Mouse (Mus musculus): ENCODE measurements around the gene Gstt1. TPM values are rescaled to one million over a fixed set of nuclear protein-coding genes. Genes with fewer than 3 reads are reported as not detected.
A peak's percentile ranks its signal among the peaks of the same experiment; 100 is the strongest.

Gene Gstt1
- polyA plus RNA-seq, 1 experiment: 19.2 TPM

DNA sequence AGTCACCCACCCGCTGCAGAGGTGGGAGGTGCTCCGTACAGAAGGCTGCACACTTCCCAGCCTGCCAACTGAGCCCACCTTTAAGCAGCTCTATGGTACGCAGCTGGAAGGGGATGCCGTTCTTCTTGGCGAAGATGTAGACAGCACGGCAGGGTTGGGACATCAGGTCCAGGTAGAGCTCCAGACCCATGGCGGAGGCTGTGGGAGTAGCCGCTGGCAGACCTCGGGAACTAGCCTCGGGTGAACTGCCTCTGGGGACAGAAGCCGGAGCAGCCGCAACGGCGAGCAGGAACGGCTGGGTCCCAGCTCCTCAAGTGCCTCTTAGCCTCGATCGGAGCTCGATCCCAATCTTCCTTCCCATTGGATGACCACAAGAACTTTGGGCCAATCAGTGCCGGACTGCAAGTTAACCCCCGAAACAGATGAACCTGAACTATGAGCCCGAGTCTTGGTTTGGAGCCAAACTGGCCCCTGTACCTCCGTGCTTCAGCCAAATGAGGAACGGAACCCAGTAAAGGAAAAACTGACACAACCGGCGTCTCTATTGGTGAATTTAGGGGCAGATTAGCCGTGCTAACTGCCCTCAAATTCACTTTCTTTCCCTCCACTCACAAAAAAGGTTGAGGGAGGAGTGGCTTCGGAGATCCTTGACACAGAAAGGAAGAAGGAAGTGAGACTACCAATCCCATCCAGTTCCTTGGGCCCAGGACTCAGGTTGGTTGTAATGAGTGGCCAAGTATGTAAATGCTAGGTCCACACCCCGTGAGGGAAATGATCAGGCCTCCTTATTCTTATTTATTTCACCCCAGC is 17.4 kb downstream of the Gstt1 start, which contains the start of the genes Gm20441 and Gstt3:
Gm20441 (minus strand) TSS at position 186 of the 810 bp plus-strand sequence.
Gstt3 (minus strand) TSS at position 646 of the 810 bp plus-strand sequence.
- WGBS: 2% methylated on average over 28 of the region's 28 CpGs
- DNase-seq: peak; percentile 24

DNA sequence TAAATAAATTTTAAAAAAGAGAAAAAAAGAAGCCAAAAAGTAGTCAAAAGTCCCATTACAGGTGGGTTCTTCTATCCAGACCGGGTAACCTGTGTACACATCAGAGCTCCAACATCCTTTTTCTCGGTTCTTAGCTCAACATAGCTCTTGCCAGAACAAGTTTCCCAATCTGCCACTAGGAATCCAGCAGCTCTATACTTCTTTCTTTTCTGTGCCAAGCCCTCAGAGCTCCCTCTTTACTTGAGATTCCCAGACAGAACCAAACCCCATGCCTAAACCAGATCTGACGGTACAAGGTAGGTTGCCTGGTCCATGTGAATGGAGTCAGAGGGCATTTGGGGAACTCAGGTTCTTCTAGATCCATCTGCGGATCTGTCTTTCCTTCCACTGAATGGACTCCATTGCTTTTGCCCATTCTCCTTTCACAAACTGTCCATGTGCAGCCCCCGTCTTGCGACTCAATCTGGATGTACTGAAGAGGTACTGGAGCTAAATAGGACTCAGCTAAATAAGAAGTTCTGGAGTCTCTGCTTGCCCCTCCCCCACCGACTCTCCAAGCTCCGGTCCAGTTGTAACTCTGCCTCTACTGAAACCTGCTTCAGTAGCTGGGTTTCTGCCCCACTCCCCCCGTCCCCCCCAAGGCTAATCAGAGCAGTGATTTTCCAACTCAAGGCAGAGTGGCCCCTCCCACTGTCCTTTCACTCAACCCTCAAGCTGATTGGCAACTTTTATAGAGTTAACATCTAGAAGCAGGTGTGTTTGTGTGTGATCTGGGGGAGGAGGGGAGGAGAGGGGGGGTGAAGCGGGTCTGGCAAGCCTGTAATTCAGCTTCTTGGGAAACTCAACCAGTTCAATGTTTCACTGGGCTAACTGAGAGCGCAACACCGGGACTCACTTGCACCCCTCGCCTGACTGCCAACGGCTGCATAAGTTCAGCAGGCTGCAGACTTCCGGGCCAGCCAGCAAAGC is 18.9 kb downstream of the Gstt1 start:
- Histone ChIP-seq H3K4me1 (replicated peaks; ENCODE audit: control insufficient read depth, insufficient read depth, low read length) (peaks cover 19% of the 10 kb centered on the region), H3K36me3 (ENCODE audit: control insufficient read depth, insufficient read depth, low read length) (no peaks in the 10 kb centered on the region), H3K4me3 (ENCODE audit: control insufficient read depth, insufficient read depth, low read length) (no peak overlapping the region), H3K27ac (ENCODE audit: control insufficient read depth, insufficient read depth, low read length) (no peak overlapping the region), H3K27me3 (ENCODE audit: control insufficient read depth, insufficient read depth, low read length) (0 out of 2 replicates have a peak, but pooled peaks cover 2% of the 10 kb centered on the region)
- no peak for DNase-seq
- 60% methylated on average over 15 of the region's 15 CpGs for WGBS
- TF ChIP-seq POLR2A (IDR thresholded peaks at IDR 0.05; ENCODE audit: control insufficient read depth, extremely low read depth, insufficient read depth, low read length, poor library complexity) (no peak), CTCF (IDR thresholded peaks at IDR 0.05; ENCODE audit: borderline replicate concordance, control insufficient read depth, extremely low read depth, insufficient read depth, low read length, poor library complexity) (no peak)

More for the DNA sequence above, 17.4 kb downstream of the Gstt1 start, which contains the start of the genes Gm20441 and Gstt3:
- no peak for TF ChIP-seq POLR2A (IDR thresholded peaks at IDR 0.05; ENCODE audit: control insufficient read depth, extremely low read depth, insufficient read depth, low read length, poor library complexity)
- TF ChIP-seq CTCF (IDR thresholded peaks at IDR 0.05; ENCODE audit: borderline replicate concordance, control insufficient read depth, extremely low read depth, insufficient read depth, low read length, poor library complexity): no peak
- Histone ChIP-seq H3K4me3 (ENCODE audit: control insufficient read depth, insufficient read depth, low read length) (peak within 1 kb of the TSS; percentile 39), H3K27me3 (ENCODE audit: control insufficient read depth, insufficient read depth, low read length) (0 out of 2 replicates have a peak, but pooled peaks cover 2% of the 10 kb centered on the region), H3K27ac (ENCODE audit: control insufficient read depth, insufficient read depth, low read length) (no peak within 1 kb of the TSS), H3K4me1 (replicated peaks; ENCODE audit: control insufficient read depth, insufficient read depth, low read length) (peaks cover 19% of the 10 kb centered on the region), H3K36me3 (ENCODE audit: control insufficient read depth, insufficient read depth, low read length) (no peaks in the 10 kb centered on the region)

- WGBS: 93% methylated on average over 2 of the region's 2 CpGs
- peaks cover 20% of the 10 kb centered on the region for H3K4me1 ChIP-seq (replicated peaks; ENCODE audit: control insufficient read depth, insufficient read depth, low read length)
- no peak overlapping the region for H3K4me3 ChIP-seq (ENCODE audit: control insufficient read depth, insufficient read depth, low read length)
- no peak for DNase-seq
- TF ChIP-seq CTCF (IDR thresholded peaks at IDR 0.05; ENCODE audit: borderline replicate concordance, control insufficient read depth, extremely low read depth, insufficient read depth, low read length, poor library complexity): no peak
- no peak for TF ChIP-seq POLR2A (IDR thresholded peaks at IDR 0.05; ENCODE audit: control insufficient read depth, extremely low read depth, insufficient read depth, low read length, poor library complexity)
- H3K27me3 ChIP-seq (ENCODE audit: control insufficient read depth, insufficient read depth, low read length): 0 out of 2 replicates have a peak, but pooled peaks cover 2% of the 10 kb centered on the region
- no peak overlapping the region for H3K27ac ChIP-seq (ENCODE audit: control insufficient read depth, insufficient read depth, low read length)
- H3K36me3 ChIP-seq (ENCODE audit: control insufficient read depth, insufficient read depth, low read length): no peaks in the 10 kb centered on the region
Measured at GRCm38 (mm10) chr10:75777885-75778284, 20.5 kb downstream of the Gstt1 start.

- no peaks in the 10 kb centered on the region for H3K36me3 ChIP-seq (ENCODE audit: control insufficient read depth, insufficient read depth, low read length)
- H3K27me3 ChIP-seq (ENCODE audit: control insufficient read depth, insufficient read depth, low read length): 0 out of 2 replicates have a peak, but pooled peaks cover 2% of the 10 kb centered on the region
- peaks cover 27% of the 10 kb centered on the region for H3K4me1 ChIP-seq (replicated peaks; ENCODE audit: control insufficient read depth, insufficient read depth, low read length)
- no peak for DNase-seq
- 95% methylated on average over 6 of the region's 6 CpGs for WGBS
- no peak overlapping the region for H3K27ac ChIP-seq (ENCODE audit: control insufficient read depth, insufficient read depth, low read length)
- TF ChIP-seq CTCF (IDR thresholded peaks at IDR 0.05; ENCODE audit: borderline replicate concordance, control insufficient read depth, extremely low read depth, insufficient read depth, low read length, poor library complexity) (no peak), POLR2A (IDR thresholded peaks at IDR 0.05; ENCODE audit: control insufficient read depth, extremely low read depth, insufficient read depth, low read length, poor library complexity) (no peak)
- H3K4me3 ChIP-seq (ENCODE audit: control insufficient read depth, insufficient read depth, low read length): no peak overlapping the region
Measured at GRCm38 (mm10) chr10:75776562-75776961, 21.8 kb downstream of the Gstt1 start.

DNA sequence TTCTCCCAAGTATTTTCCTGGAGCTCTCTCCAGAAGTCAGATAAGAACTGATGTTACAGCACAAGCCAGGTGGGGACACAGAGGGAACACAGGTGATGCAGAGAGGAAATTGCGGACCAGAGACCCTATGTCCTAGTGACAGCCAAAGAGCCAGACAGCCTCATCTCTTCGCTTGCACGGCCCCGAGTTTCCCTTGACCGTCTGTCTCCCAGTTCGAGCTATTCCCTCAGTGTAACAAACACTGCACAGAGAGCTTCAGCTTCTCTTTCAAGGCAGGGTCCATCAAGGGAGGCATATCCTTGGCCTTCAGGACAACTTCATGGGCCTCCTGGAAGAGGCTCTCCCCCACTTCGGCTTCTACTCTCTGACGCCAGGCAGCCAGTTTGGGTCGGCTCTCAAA is 23.8 kb downstream of the Gstt1 start:
- Histone ChIP-seq H3K36me3 (ENCODE audit: control insufficient read depth, insufficient read depth, low read length) (no peaks in the 10 kb centered on the region), H3K27me3 (ENCODE audit: control insufficient read depth, insufficient read depth, low read length) (no peaks in the 10 kb centered on the region), H3K27ac (ENCODE audit: control insufficient read depth, insufficient read depth, low read length) (no peak overlapping the region), H3K4me3 (ENCODE audit: control insufficient read depth, insufficient read depth, low read length) (no peak overlapping the region), H3K4me1 (replicated peaks; ENCODE audit: control insufficient read depth, insufficient read depth, low read length) (peaks cover 11% of the 10 kb centered on the region)
- TF ChIP-seq POLR2A (IDR thresholded peaks at IDR 0.05; ENCODE audit: control insufficient read depth, extremely low read depth, insufficient read depth, low read length, poor library complexity): no peak
- TF ChIP-seq CTCF (IDR thresholded peaks at IDR 0.05; ENCODE audit: borderline replicate concordance, control insufficient read depth, extremely low read depth, insufficient read depth, low read length, poor library complexity): no peak
- 95% methylated on average over 9 of the region's 9 CpGs for WGBS
- no peak for DNase-seq

DNA sequence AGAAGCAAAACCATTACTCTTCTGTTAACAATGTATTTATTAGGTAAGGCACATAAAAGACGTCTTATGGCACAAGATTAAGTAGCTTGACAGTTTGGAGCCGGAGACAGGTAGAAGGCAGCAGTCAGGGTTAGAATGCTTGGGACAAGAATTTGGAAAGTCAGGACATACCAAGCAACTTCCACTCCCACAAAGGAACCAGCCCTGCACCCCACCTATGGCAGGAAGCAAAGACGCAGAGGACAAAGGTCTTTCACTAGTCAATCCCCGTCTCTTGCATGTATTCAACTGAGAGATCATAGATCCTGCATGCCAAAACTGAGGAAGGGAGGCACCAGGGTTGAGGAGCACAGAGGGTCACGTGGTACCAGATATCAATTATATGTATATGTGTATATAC is 24.3 kb downstream of the Gstt1 start:
- Histone ChIP-seq H3K4me3 (ENCODE audit: control insufficient read depth, insufficient read depth, low read length) (no peak overlapping the region), H3K36me3 (ENCODE audit: control insufficient read depth, insufficient read depth, low read length) (no peaks in the 10 kb centered on the region), H3K27me3 (ENCODE audit: control insufficient read depth, insufficient read depth, low read length) (no peaks in the 10 kb centered on the region), H3K4me1 (replicated peaks; ENCODE audit: control insufficient read depth, insufficient read depth, low read length) (peaks cover 8% of the 10 kb centered on the region), H3K27ac (ENCODE audit: control insufficient read depth, insufficient read depth, low read length) (no peak overlapping the region)
- WGBS: 98% methylated on average over 5 of the region's 5 CpGs
- no peak for DNase-seq
- TF ChIP-seq CTCF (IDR thresholded peaks at IDR 0.05; ENCODE audit: borderline replicate concordance, control insufficient read depth, extremely low read depth, insufficient read depth, low read length, poor library complexity): no peak
